In the genomic region with DNA sequence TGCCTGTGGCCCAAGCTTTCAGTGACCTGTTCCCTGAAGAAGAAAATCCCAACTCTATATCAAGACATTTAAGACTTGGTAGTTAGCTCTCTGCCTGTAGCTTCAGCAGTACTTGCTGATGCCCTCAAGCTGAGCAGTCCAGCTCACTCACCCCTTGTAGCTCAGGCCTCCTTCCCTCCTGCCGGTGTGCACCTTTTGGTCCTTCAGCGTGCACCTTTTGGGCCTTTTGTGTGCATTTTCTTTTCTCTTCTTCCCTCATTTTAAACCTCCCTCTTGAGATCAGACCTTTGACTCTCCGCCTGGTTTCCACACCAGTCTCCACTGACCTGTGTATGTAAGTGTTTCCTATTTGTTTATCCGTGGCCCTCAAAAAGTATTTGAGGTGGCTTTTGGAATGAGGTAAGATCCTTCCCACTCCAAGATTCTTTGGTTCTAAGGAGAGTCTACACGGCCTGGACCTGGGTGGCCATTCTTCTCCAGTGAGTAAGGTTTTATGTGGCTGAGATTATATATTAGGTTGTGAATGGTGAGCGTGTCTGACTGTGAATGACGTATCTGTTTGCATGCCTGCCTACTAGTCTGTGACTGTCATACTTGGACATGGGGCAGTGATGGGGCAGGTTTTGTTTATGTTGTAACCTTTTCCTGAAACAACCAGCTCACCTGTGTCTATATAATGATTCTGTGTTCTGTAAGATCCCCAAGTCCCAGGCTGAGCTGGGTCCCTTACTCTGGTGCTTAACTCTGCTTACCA, we compare ENCODE assay signal across 15 mouse cellular contexts. TPM values are rescaled to one million over a fixed set of nuclear protein-coding genes. Genes with fewer than 3 reads are reported as not detected.
DNase-seq lines count a peak whose midpoint lies in the region; ATAC-seq and TF ChIP-seq lines count a peak whose summit lies in the region.
"Had no signal": no experiment of that assay in that cellular context is flagged by ENCODE, and none has a peak within 500 bp of the region (broad histone marks: within the 10 kb centered on the region; RNA-seq: fewer than 3 reads in every experiment).

No protein-coding gene starts in this region.

- H3K4me1 ChIP-seq in forebrain, embryonic 10.5 days, result peaks cover 41% of the 10 kb centered on the region
- peaks cover 23% of the 10 kb centered on the region for H3K4me1 ChIP-seq in forebrain, postnatal 0 days (ENCODE audit: insufficient read depth)
- peaks cover 8% of the 10 kb centered on the region; the same call in 1 of the 2 replicates for H3K4me1 ChIP-seq in stomach, postnatal 0 days (replicated peaks; ENCODE audit: control insufficient read depth, insufficient read depth)

- TF ChIP-seq CTCF in forebrain, postnatal 0 days (IDR thresholded peaks at IDR 0.05; ENCODE audit: low read depth), result no peak
- TF ChIP-seq CTCF in stomach, postnatal 0 days (IDR thresholded peaks at IDR 0.05; ENCODE audit: low read depth), result no peak

- no peak overlapping the region for H3K9ac ChIP-seq in forebrain, postnatal 0 days
- H3K9ac ChIP-seq in stomach, postnatal 0 days (ENCODE audit: low read length), result no peak overlapping the region
- H3K9ac ChIP-seq: embryonic facial prominence, embryonic 13.5 days; liver, embryonic 14.5 days had no signal

- H3K27ac ChIP-seq in forebrain, embryonic 10.5 days, result no peak overlapping the region
- no peak overlapping the region for H3K27ac ChIP-seq in forebrain, postnatal 0 days (ENCODE audit: low read depth, low read length)
- H3K27ac ChIP-seq in stomach, postnatal 0 days (replicated peaks), result no peak overlapping the region
- H3K27ac ChIP-seq: embryonic facial prominence, embryonic 13.5 days; hindbrain, postnatal 0 days; liver, embryonic 14.5 days had no signal

- DNase-seq in forebrain, embryonic 10.5 days (ENCODE audit: extremely low spot score, low spot score), result peak; percentile 7
- DNase-seq in forebrain, postnatal 0 days, result no peak
- peak; percentile 1 for DNase-seq in kidney, adult 11 months
- no peak for DNase-seq in kidney, adult 9 months
- DNase-seq in spleen, postnatal 4 days (ENCODE audit: low spot score in 2 of 2), result peak; percentile 6 to 47
- DNase-seq in spleen, postnatal 36 days (ENCODE audit: low spot score in 2 of 2), result no peak
- DNase-seq in stomach, postnatal 0 days (ENCODE audit: low spot score), result peak; percentile 5
- DNase-seq: cerebellum, postnatal 36 days; left cerebral cortex, postnatal 4 days; thymus, adult 18-20 months had no signal

- 90% methylated on average over 7 of the region's 7 CpGs for WGBS in forebrain, embryonic 10.5 days
- WGBS in forebrain, postnatal 0 days, result 83% methylated on average over 7 of the region's 7 CpGs
- WGBS in stomach, postnatal 0 days, result 85% methylated on average over 7 of the region's 7 CpGs

- no peak for TF ChIP-seq EP300 in stomach, postnatal 0 days (optimal IDR thresholded peaks at IDR 0.05)

- H3K4me3 ChIP-seq in forebrain, embryonic 10.5 days, result no peak overlapping the region
- H3K4me3 ChIP-seq in forebrain, postnatal 0 days (ENCODE audit: low read depth, low read length), result no peak overlapping the region
- no peak overlapping the region for H3K4me3 ChIP-seq in stomach, postnatal 0 days (ENCODE audit: low read depth, low read length)
- H3K4me3 ChIP-seq: embryonic facial prominence, embryonic 13.5 days had no signal

- no peaks in the 10 kb centered on the region for H3K9me3 ChIP-seq in forebrain, embryonic 10.5 days
- H3K9me3 ChIP-seq in forebrain, postnatal 0 days (ENCODE audit: low read length), result no peaks in the 10 kb centered on the region
- no peaks in the 10 kb centered on the region for H3K9me3 ChIP-seq in stomach, postnatal 0 days (ENCODE audit: control insufficient read depth, low read length)
- H3K9me3 ChIP-seq: embryonic facial prominence, embryonic 13.5 days had no signal

- ATAC-seq in forebrain, postnatal 0 days, result no peak
- ATAC-seq in stomach, postnatal 0 days (ENCODE audit: low FRiP score, low TSS enrichment), result no peak
- ATAC-seq: hindbrain, postnatal 0 days; midbrain, embryonic 16.5 days had no signal

- H3K36me3 ChIP-seq in forebrain, embryonic 10.5 days (replicated peaks), result no peaks in the 10 kb centered on the region
- no peaks in the 10 kb centered on the region for H3K36me3 ChIP-seq in forebrain, postnatal 0 days (ENCODE audit: insufficient read depth)
- H3K36me3 ChIP-seq in stomach, postnatal 0 days (ENCODE audit: control insufficient read depth, insufficient read depth, low read length), result no peaks in the 10 kb centered on the region
- H3K36me3 ChIP-seq: embryonic facial prominence, embryonic 13.5 days had no signal

- no peak overlapping the region for H3K4me2 ChIP-seq in forebrain, postnatal 0 days (ENCODE audit: low read depth)
- H3K4me2 ChIP-seq in stomach, postnatal 0 days (replicated peaks; ENCODE audit: low read depth), result no peak overlapping the region
- H3K4me2 ChIP-seq: embryonic facial prominence, embryonic 13.5 days had no signal

- peaks cover 36% of the 10 kb centered on the region for H3K27me3 ChIP-seq in forebrain, embryonic 10.5 days (ENCODE audit: poor library complexity, severe bottlenecking)
- H3K27me3 ChIP-seq in forebrain, postnatal 0 days (ENCODE audit: insufficient read depth, low read length), result no peaks in the 10 kb centered on the region
- peaks cover 3% of the 10 kb centered on the region; the same call in 1 of the 2 replicates for H3K27me3 ChIP-seq in stomach, postnatal 0 days (ENCODE audit: control insufficient read depth, insufficient read depth, low read length)

RNA-seq across cellular contexts. Expression of a gene that starts 3.1 kb away (rescaled TPM):
- 5.4 and 6.2 TPM in 2 replicates for polyA plus RNA-seq in forebrain, embryonic 10.5 days (2016; fragmentation: Nextera tagmentation; extraction: Ambion mirVana)
- total RNA-seq in forebrain, postnatal 0 days (2014; rRNA removed), result 28.2 and 35.3 TPM in 2 replicates
- 7.9 and 9.1 TPM in 2 replicates for polyA plus RNA-seq in forebrain, postnatal 0 days (2015; fragmentation: Nextera tagmentation; extraction: Ambion mirVana)
- polyA plus RNA-seq in stomach, postnatal 0 days (2015; fragmentation: Nextera tagmentation; extraction: Ambion mirVana), result 4.8 and 6.7 TPM in 2 replicates

RNA-seq across cellular contexts. Expression of a gene that starts 18.6 kb away (rescaled TPM):
- polyA plus RNA-seq in forebrain, embryonic 10.5 days (2016; fragmentation: Nextera tagmentation; extraction: Ambion mirVana), result 1.9 and 2.9 TPM in 2 replicates
- total RNA-seq in forebrain, postnatal 0 days (2014; rRNA removed), result 5.8 and 6.1 TPM in 2 replicates
- 6.0 and 9.1 TPM in 2 replicates for polyA plus RNA-seq in forebrain, postnatal 0 days (2015; fragmentation: Nextera tagmentation; extraction: Ambion mirVana)
- polyA plus RNA-seq in stomach, postnatal 0 days (2015; fragmentation: Nextera tagmentation; extraction: Ambion mirVana), result 0.23 and 0.38 TPM in 2 replicates
- total RNA-seq: gastrocnemius, postnatal 36 days had no signal

RNA-seq across cellular contexts. Expression of a gene that starts 21.5 kb away (rescaled TPM):
- polyA plus RNA-seq in forebrain, embryonic 10.5 days (2016; fragmentation: Nextera tagmentation; extraction: Ambion mirVana), result 66.0 and 69.7 TPM in 2 replicates
- total RNA-seq in forebrain, postnatal 0 days (2014; rRNA removed), result 53.6 and 61.9 TPM in 2 replicates
- 80.0 and 101 TPM in 2 replicates for polyA plus RNA-seq in forebrain, postnatal 0 days (2015; fragmentation: Nextera tagmentation; extraction: Ambion mirVana)
- polyA plus RNA-seq in stomach, postnatal 0 days (2015; fragmentation: Nextera tagmentation; extraction: Ambion mirVana), result 150 and 152 TPM in 2 replicates

RNA-seq across cellular contexts. Expression of a gene that starts 34.0 kb away (rescaled TPM):
- 4.2 and 4.3 TPM in 2 replicates for polyA plus RNA-seq in forebrain, embryonic 10.5 days (2016; fragmentation: Nextera tagmentation; extraction: Ambion mirVana)
- total RNA-seq in forebrain, postnatal 0 days (2014; rRNA removed), result 21.3 and 27.4 TPM in 2 replicates
- polyA plus RNA-seq in forebrain, postnatal 0 days (2015; fragmentation: Nextera tagmentation; extraction: Ambion mirVana), result 8.2 and 14.1 TPM in 2 replicates
- polyA plus RNA-seq in stomach, postnatal 0 days (2015; fragmentation: Nextera tagmentation; extraction: Ambion mirVana), result 2.0 and 2.4 TPM in 2 replicates

RNA-seq across cellular contexts. Expression of a gene that starts 34.1 kb away (rescaled TPM):
- polyA plus RNA-seq in forebrain, embryonic 10.5 days (2016; fragmentation: Nextera tagmentation; extraction: Ambion mirVana), result 1.6 and 1.7 TPM in 2 replicates
- 0.08 TPM in 1 of 2 replicates, not detected in the other for total RNA-seq in forebrain, postnatal 0 days (2014; rRNA removed)
- polyA plus RNA-seq in forebrain, postnatal 0 days (2015; fragmentation: Nextera tagmentation; extraction: Ambion mirVana), result 1.6 TPM in 2 replicates
- polyA plus RNA-seq in stomach, postnatal 0 days (2015; fragmentation: Nextera tagmentation; extraction: Ambion mirVana), result 3.1 and 3.6 TPM in 2 replicates
- total RNA-seq: hindbrain, postnatal 0 days had no signal

Comparison
In these comparisons a context has a peak if more than half of its experiments do, and no peak if none do; other contexts are left out.
1. DNase-seq: peak in forebrain, embryonic 10.5 days (single experiment), kidney, adult 11 months (single experiment), spleen, postnatal 4 days (2 of 2) and stomach, postnatal 0 days (single experiment); none in forebrain, postnatal 0 days (single experiment), kidney, adult 9 months (single experiment) and spleen, postnatal 36 days (0 of 2).